Mouse (Mus musculus): ENCODE results near the gene Mcm7.

The Mcm7 gene

DNA sequence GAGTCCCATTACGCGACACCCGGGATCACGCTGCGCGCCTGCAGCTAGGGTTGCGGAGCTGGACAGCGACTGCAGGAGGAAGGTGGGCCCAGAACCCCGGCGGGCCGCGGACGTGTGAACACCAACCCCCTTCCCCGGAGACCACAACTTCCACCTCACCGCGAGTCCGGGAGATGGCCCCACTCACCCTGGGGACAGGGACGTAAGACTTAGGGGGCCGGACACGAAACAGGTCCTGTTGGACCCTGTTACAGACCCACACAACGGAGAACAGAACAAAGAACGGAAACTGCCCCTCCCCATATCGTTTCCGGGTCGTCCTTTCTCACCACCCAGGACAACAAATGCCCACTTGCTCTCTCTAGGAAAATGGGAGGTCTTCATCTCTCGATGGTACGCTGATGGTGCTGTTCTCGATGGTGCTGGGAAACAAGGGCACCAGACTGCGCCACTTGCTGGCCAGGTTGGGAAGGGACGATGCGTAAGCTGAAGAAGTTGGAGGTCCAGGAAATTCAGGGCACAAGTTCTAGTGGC, 16.7 kb downstream of the Mcm7 start, which contains the start of gene Zfp113:
Gene Zfp113 (minus strand): TSS at position 302 of the 534 bp plus-strand sequence.
- DNase-seq (ENCODE audit: low read depth, low spot score) = peak; percentile 98

DNA sequence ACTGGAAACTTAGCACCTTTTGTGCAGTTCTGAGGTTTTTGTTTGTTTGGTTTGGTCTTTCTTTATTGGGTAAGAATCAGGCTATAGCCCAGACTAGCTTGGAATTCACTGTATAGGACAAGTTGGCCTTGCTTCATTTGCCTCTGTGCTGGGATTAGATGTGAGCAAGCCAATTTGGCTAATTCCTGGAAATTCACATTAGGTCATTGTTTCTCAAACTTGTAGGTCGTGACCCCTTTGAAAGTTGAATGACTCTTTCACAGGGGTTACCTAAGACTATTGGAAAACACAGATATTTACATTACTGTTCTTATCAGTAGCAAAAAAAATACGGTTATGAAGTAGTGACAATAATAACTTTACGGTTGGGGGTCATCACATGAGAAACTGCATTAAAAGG, 17.8 kb downstream of the Mcm7 start:
- no peak for DNase-seq (ENCODE audit: low read depth, low spot score)

DNA sequence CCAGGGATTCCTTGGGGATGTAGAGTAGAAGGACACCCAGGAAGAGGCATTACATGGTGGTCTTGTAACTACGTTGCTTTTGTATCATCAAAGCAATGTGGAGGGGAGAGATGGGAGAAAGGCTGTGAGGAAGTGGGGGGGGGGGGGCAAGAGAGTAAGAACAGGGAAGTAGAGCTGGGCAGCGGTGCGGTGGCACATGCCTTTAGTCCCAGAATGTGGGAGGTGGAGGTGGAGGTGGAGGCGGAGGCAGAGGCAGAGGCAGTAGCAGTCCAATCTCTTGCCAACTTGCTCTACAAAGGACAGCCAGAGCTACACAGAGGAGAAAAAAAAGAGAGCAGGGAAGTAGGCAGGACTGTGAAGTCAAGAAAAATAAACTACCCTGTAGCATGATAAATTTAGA, 33.6 kb downstream of the Mcm7 start:
- no peak for DNase-seq (ENCODE audit: low read depth, low spot score)

DNA sequence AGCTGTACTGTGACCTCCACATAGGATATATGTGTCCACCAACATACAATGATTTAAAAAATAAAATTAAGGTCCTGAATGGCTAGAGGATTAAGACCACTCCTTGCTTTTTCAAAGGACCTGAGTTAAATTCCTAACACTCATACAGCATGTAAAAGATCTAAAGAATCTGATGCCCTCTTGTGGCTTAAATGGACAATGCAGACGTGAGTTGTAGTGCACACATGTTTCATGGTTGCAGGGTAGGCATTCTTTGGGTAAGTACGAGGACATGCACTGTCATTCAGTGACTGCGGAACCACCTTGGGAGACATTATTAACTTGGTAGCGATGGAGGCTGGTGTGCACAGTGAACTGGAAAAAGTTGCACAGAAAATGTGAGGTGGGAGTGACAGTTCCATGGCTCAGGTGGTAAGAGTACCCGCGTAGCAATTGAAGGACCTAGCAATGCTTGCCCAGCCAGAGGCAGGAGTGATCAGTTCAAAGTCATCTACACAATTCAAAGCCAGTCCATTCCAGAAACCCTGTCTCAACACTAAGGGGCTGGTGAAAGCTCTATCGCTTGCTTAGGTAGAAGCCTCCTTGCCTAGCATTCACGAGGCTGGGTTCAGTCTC, 34.2 kb downstream of the Mcm7 start:
- peak; percentile 79 for DNase-seq (ENCODE audit: low read depth, low spot score)

DNA sequence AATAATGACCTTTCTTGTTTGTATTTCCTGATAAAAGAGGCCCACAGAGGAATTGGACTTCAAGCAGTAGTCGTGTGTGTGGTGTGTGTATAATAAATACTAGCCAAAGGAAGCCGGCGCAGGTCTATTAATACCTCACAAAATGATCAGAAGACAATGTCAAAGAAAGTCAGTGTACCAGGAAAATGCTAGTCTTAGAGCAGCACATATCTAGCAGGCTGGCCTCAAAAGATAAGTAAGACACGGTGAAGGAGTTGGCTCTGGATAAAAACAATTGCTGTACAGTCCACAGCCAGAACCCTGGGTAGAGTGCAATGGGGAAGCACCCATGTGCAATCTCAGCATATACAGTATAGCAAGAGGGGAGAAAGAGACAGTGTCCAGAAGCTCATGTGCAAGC, 35.0 kb downstream of the Mcm7 start:
- DNase-seq (ENCODE audit: low read depth, low spot score) = no peak

DNA sequence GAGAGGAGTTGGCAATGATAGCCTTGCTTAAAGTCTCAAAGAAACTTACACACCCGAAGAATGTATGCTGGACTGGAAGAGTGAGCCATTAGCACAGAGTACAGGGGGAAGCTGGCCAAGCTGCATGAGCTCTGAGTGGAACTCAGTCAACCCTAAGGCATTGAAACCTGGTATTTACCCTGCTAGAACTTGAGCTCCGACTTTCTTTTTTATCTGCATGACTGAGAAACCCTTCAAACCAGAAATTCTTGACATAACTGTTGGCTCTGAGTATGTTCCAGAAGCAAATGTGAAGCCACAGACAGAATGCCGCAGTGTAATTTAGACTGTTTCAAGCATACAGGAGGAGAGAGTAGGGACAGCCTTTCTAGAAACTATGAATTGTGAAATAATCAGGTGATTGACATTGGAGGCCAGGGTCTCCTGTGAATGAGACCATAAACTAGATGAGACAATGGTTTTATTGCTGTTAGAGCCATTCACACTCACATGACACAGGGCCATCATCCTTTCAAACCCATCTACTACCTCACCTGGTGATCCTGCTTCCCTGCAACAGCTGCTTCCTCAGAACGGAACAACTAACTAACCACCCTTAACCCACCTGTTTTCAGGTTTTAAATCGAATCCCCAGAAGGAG, 39.7 kb downstream of the Mcm7 start:
- DNase-seq (ENCODE audit: low read depth, low spot score) = no peak

DNA sequence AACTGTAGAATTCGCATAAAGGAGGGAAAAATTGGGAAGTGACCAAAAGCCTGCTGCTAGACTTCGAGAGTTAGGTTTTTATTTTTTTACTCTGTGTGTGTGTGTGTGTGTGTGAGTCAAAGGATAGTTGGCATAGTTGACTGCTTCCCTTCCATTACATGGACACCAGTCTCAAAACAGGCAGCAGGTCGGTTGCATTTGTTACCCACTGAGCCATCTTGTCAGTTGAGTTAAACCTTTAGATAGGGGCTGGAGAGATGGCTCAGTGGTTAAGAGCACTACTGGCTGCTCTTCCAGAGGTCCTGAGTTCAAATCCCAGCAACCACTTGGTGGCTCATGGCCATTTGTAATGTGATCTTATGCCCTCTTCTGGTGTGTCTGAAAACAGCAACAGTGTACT, 54.2 kb downstream of the Mcm7 start:
- no peak for DNase-seq (ENCODE audit: low read depth, low spot score)

DNA sequence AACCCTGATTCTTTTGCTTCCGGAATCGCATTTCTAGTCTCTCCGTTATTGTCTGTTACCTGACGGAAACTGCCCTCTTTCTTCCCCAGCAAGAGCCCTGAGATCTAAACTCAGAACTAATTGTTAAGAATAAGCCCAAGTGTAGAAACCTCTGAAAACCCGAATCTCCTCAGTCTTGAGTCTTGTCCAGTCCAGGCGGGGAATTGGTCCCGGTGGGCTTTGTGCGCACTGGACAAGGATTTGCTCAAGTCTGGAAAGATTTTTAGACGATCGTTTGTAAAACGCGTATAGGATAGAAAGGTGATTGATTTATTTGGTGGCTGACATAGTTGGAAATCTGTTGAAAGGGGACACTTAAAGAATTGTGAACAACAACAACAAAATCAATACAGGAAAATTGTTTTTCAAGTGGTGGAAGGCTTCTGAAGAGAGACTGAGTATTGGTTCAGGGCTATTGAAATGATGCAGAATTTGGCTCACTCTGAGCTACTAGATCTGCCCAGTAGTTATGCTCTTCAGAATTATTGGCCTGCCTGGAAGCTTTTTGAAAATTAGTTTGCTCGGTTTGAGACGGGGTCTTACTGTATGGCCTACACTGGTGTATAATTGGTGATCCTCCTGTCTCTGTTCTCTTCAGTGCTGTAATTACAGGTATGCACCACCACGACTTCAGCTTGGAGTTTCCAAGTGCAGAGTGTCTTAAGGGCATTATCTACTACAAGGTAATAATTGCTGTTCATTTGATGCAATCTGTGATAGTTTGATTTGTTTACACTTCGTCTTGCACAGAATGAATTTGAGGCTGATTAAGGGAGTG, 54.8 kb downstream of the Mcm7 start:
- DNase-seq (ENCODE audit: low read depth, low spot score) = peak; percentile 56

DNA sequence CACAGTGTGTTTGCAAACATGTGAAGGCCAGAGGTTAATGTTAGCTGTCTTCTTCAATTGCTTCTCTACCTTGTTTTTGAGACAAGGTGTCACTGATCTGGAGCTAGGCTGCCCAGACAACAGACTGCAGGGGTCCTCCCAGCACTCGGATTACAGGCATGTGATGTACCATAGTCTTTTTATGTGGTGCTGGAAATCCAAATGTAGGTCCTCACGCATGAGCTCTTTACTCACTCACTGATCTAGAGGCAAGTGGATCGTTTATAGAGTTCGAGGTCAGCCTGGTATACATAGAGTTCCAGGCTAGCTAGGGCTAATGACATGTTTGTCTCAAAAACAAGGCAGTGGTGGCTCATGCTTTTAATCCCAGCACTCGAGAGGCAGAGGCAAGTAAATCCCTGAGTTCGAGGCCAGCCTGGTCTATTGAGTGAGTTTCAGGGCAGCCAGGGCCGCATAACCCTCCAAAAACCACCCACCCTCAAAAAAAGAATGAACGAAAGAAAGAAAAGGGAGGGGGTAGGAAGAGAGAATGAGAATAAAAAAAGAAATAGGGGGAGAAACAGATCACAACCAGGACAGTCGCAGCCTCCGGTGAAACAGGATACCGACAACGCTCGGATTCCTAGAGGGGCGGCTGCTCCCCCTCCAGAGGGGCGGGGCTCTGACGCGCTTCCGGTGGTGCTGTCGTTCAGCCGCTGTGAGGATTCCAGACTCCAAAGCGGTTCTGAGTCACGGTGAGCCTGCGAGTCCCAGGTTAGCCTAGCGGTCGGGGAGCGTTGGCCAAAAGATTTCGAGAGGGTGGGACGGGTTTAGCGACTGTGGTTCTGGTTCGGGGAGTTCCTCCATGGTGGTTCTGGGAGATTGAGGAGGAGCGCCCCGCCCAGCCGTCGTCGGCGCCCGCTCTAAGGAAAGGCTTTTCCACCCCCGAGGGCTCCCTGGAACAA, 55.7 kb downstream of the Mcm7 start, which contains the start of gene Zscan21:
Gene Zscan21 (plus strand): TSS at position 649 of the 944 bp plus-strand sequence.
- peak; percentile 97 for DNase-seq (ENCODE audit: low read depth, low spot score)

Data from ZHBTc4 (cell line).